In genomic region chrX:75095369-75096162, GRCm38 (mm10) we compare ENCODE assay signal across 7 mouse cellular contexts. TPM values are rescaled to one million over a fixed set of nuclear protein-coding genes. Genes with fewer than 3 reads are reported as not detected.
DNase-seq lines count a peak whose midpoint lies in the region; ATAC-seq lines count a peak whose summit lies in the region.

TSS of gene Dkc1 (plus strand) at chrX:75095854.

- ATAC-seq in embryonic facial prominence, embryonic 12.5 days (ENCODE audit: insufficient number of reproducible peaks, insufficient read depth, low FRiP score, low TSS enrichment) = peak; percentile 99
- ATAC-seq in limb, embryonic 11.5 days (ENCODE audit: insufficient number of reproducible peaks, low FRiP score, low TSS enrichment, low read depth) = peak; percentile 99
- peak; percentile 99 for ATAC-seq in midbrain, embryonic 14.5 days (ENCODE audit: low FRiP score, low TSS enrichment)

- H3K27ac ChIP-seq in embryonic facial prominence, embryonic 12.5 days = 0 out of 2 replicates have a peak within 1 kb of the TSS, but pooled peaks have one; percentile 65
- 0 out of 2 replicates have a peak within 1 kb of the TSS, but pooled peaks have one; percentile 30 for H3K27ac ChIP-seq in limb, embryonic 11.5 days (replicated peaks; ENCODE audit: low read depth, low read length)
- peak within 1 kb of the TSS; percentile 65 for H3K27ac ChIP-seq in midbrain, embryonic 14.5 days (replicated peaks; ENCODE audit: low read depth, low read length)

- H3K27me3 ChIP-seq in embryonic facial prominence, embryonic 12.5 days = no peaks in the 10 kb centered on the region
- no peaks in the 10 kb centered on the region for H3K27me3 ChIP-seq in limb, embryonic 11.5 days (ENCODE audit: control insufficient read depth, insufficient read depth, low read length)
- H3K27me3 ChIP-seq in midbrain, embryonic 14.5 days (ENCODE audit: control insufficient read depth, insufficient read depth, low read length) = no peaks in the 10 kb centered on the region

- no peaks in the 10 kb centered on the region for H3K36me3 ChIP-seq in embryonic facial prominence, embryonic 12.5 days
- no peaks in the 10 kb centered on the region for H3K36me3 ChIP-seq in limb, embryonic 11.5 days (ENCODE audit: control insufficient read depth, insufficient read depth, low read length)
- peaks cover 2% of the 10 kb centered on the region; the same call in 1 of the 2 replicates for H3K36me3 ChIP-seq in midbrain, embryonic 14.5 days (ENCODE audit: control insufficient read depth, insufficient read depth, low read length)

- no peaks in the 10 kb centered on the region for H3K4me1 ChIP-seq in embryonic facial prominence, embryonic 12.5 days
- H3K4me1 ChIP-seq in limb, embryonic 11.5 days (ENCODE audit: control insufficient read depth, insufficient read depth, low read length) = no peaks in the 10 kb centered on the region
- no peaks in the 10 kb centered on the region for H3K4me1 ChIP-seq in midbrain, embryonic 14.5 days (ENCODE audit: control insufficient read depth, insufficient read depth, low read length)

- 17% methylated on average over 29 of the region's 29 CpGs for whole genome bisulfite sequencing in embryonic facial prominence, embryonic 12.5 days
- WGBS in limb, embryonic 11.5 days = 19% methylated on average over 28 of the region's 29 CpGs
- WGBS in midbrain, embryonic 14.5 days = 31% methylated on average over 27 of the region's 29 CpGs

- no peaks in the 10 kb centered on the region for H3K9me3 ChIP-seq in embryonic facial prominence, embryonic 12.5 days
- H3K9me3 ChIP-seq in limb, embryonic 11.5 days (ENCODE audit: control insufficient read depth, low read length) = no peaks in the 10 kb centered on the region; the same call in 1 of the 2 replicates
- no peaks in the 10 kb centered on the region for H3K9me3 ChIP-seq in midbrain, embryonic 14.5 days (ENCODE audit: control insufficient read depth, low read length)

- H3K4me2 ChIP-seq in embryonic facial prominence, embryonic 12.5 days (replicated peaks) = peak within 1 kb of the TSS; percentile 48
- H3K4me2 ChIP-seq in limb, embryonic 11.5 days (ENCODE audit: low read depth, severe bottlenecking) = peak within 1 kb of the TSS; percentile 38
- peak within 1 kb of the TSS; percentile 51 for H3K4me2 ChIP-seq in midbrain, embryonic 14.5 days (ENCODE audit: low read length)

- peak; percentile 91 for DNase-seq in adrenal gland, postnatal 25 days
- DNase-seq in heart, adult 11 months = peak; percentile 100
- peak; percentile 91 for DNase-seq in kidney, adult 18-20 months
- DNase-seq in limb, embryonic 11.5 days (ENCODE audit: low spot score) = peak; percentile 88
- peak; percentile 90 for DNase-seq in midbrain, embryonic 14.5 days
- DNase-seq in spleen, adult 18-20 months = peak; percentile 88 to 92

- peak within 1 kb of the TSS; percentile 53 for H3K4me3 ChIP-seq in embryonic facial prominence, embryonic 12.5 days
- peak within 1 kb of the TSS; percentile 50 for H3K4me3 ChIP-seq in limb, embryonic 11.5 days (ENCODE audit: low read depth, low read length)
- peak within 1 kb of the TSS; percentile 47 for H3K4me3 ChIP-seq in midbrain, embryonic 14.5 days (replicated peaks; ENCODE audit: low read depth, low read length)

- H3K9ac ChIP-seq in embryonic facial prominence, embryonic 12.5 days = peak within 1 kb of the TSS; percentile 38
- peak within 1 kb of the TSS; percentile 69 for H3K9ac ChIP-seq in limb, embryonic 11.5 days (ENCODE audit: low read length)
- peak within 1 kb of the TSS; percentile 49 for H3K9ac ChIP-seq in midbrain, embryonic 14.5 days (replicated peaks; ENCODE audit: low read length)

RNA-seq across cellular contexts. Expression of gene Dkc1, which starts in this region (rescaled TPM):
- total RNA-seq in adrenal gland, postnatal 25 days (2021) = 47.0 and 47.3 TPM in 2 replicates
- polyA plus RNA-seq in embryonic facial prominence, embryonic 12.5 days (2016; fragmentation: Nextera tagmentation; extraction: Ambion mirVana) = 130 and 133 TPM in 2 replicates
- polyA plus RNA-seq in limb, embryonic 11.5 days (2014; fragmentation: Nextera tagmentation; extraction: Ambion mirVana) = 160 and 172 TPM in 2 replicates
- polyA plus RNA-seq in midbrain, embryonic 14.5 days (2014; fragmentation: Nextera tagmentation; extraction: Ambion mirVana) = 46.5 and 60.9 TPM in 2 replicates

Comparison
In these comparisons a context has a peak if more than half of its experiments do, and no peak if none do; other contexts are left out.
1. Peak in every context shown above with its lines: DNase-seq, ATAC-seq, H3K4me3 ChIP-seq and H3K27ac ChIP-seq.